Mouse (Mus musculus): Measurements from ENCODE around the gene Sept9.

Gene Sept9

GRCm38 (mm10) chr11:117199282-117200175 is at the start of gene Sept9:
Gene Sept9, plus strand, starts transcription at chr11:117199661.
- peak; percentile 50 to 58 for DNase-seq

DNA sequence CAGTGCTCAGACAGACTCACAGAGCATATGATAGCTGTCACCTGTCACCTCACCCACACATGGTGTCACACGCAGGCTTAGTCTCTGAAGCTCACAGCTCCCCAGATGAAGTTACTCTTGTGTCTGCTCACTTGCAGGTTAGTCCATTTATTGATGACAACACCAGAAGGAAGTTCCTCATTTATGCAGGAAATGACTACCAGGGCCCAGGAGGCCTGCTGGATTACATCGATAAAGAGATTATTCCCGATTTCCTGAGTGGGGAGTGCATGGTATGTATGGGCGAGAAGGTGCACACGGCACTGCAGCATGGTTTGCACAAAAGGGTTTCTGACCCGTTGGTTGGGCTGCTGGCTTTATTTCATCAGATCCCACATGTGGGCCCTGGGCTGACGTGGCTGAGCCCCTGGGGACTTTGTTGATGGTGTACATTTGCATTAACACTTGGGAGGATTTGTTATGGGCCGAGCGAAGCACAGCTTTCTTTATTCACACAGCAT is 48.9 kb upstream of the Sept9 start:
- no peak for DNase-seq

GRCm38 (mm10) chr11:117151461-117151860 is 48.0 kb upstream of the Sept9 start:
- DNase-seq: no peak

- DNase-seq: no peak
Observed at GRCm38 (mm10) chr11:117152541-117152940, 46.9 kb upstream of the Sept9 start.

- no peak for DNase-seq
Observed at GRCm38 (mm10) chr11:117153553-117153952, 45.9 kb upstream of the Sept9 start.

DNA sequence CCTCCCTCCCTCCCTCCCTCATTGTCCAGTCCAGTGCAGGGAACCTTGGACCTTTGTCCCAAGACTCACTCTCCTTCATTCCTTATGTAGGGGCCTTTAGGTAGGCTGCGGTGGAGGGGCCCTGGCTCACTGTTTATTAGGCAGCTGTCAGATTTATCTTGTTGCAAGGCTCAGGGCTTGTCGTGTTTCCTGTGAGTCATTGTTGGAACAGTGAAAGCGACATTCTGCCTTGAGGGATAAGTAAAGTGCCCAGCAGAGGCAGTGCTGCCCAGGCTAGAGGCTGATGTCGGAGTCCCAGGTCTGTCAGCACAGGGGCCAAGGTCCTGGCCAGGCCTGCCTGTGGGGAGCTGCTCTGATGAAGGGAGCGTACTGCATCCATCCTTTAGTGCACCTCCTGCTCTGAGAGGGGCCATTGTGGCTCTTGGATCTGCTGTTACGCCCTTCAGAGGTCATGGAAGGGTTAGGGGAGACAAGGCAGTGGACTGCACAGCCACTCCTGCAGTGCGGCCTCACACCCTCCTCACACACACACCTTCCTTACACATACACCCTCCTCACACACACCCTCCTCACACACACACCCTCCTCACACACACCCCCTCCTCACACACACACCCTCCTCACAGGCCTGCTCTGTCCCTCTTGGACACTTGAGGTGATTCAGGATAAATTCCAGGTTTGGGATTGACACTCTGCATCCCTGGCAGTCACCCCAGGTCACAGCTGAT is 45.2 kb upstream of the Sept9 start:
- DNase-seq: peak in 1 of 2 experiments; percentile 27

- peak; percentile 31 to 40 for DNase-seq
Observed at GRCm38 (mm10) chr11:117156725-117157124, 42.7 kb upstream of the Sept9 start.

DNA sequence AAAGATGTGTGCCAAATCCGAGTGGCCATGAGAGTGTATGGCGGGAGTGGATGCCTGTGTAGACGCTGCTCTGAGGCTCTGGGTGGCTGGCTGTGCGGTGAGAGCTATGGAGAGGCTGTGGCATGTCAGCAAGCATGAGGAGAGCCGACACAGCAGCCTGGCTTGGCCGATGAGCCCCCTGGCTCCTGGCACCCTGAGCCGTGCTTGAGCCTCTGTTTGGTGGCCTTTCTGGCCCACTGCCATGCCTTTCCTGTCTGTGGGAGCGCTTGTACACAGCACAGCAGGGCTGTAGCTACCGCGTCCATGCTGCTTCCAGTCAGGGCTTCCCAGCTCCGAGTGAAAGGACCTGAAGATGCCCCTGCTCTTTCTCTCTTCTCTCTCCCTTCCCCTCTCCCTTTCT is 41.1 kb upstream of the Sept9 start:
- no peak for DNase-seq

- no peak for DNase-seq
Observed at GRCm38 (mm10) chr11:117159257-117159945, 40.1 kb upstream of the Sept9 start.

- no peak for DNase-seq
Observed at GRCm38 (mm10) chr11:117159946-117160307, 39.5 kb upstream of the Sept9 start.

DNA sequence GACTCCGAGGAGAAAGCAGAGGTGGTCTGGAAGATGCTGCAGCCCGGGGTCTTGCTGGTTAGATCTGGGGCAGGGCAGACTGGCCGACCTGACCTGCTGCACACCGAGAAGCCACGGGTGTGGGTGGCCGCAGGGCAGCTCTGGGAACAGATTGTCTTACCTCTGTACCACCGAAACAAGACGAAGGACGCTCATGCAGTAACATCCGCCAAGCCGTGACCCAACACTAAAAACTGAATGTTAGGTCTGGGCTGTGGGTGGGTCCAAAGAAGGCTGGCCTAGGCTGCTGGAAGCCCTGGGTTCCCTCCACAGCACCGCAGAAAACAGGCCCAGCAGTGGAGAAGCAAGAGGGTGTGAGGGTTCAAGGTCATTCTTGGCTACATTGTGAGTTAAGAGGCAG is 38.7 kb upstream of the Sept9 start:
- no peak for DNase-seq

GRCm38 (mm10) chr11:117161574-117161973 is 37.9 kb upstream of the Sept9 start:
- no peak for DNase-seq

GRCm38 (mm10) chr11:117163098-117163497 is 36.4 kb upstream of the Sept9 start:
- DNase-seq: no peak

DNA sequence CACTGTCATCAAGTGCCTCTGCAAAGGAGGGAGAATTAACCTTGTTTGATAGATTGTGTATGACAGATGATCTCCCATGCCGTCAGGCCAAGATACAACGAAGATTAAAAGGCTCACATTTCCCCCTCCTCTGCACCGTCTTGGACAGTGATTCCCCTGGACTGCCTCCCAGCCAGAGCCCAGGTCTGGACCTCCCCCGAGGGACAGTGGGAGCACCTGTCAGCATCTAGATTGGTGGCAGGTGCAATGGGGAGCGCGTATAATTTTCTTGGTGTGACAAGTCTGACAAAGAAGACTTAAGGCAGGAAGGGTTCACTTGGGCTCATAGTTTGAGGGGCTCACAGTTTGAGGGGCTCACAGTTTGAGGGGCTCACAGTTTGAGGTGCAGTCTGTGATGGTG is 35.7 kb upstream of the Sept9 start:
- no peak for DNase-seq

GRCm38 (mm10) chr11:117168278-117169087 is 31.0 kb upstream of the Sept9 start:
- no peak for DNase-seq

DNA sequence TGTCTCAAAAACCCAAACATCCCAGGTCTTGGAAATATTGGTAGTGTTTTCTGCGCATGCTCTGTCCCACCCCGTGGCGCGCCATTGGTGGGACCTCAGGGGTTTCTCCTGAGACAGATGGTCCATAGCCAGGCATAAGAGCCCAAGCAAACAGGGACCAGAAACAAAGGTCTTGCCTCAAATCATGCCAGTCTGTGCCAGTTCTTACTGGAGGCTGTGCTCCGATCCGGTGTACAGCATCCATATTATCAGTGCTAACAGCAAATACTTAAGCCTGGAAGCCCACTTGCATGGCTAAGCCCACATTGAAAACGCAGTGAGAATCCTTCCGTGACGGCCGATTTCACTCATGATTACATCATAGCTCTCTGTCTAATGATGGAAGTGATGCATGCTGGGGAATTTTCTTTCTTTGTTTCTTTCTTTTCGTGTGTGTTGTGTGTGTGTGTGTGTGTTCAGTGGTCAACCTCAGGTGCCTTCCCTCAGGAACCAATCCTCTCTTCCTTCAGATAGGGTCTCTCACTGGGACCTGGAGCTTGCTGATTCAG is 30.3 kb upstream of the Sept9 start:
- no peak for DNase-seq

DNA sequence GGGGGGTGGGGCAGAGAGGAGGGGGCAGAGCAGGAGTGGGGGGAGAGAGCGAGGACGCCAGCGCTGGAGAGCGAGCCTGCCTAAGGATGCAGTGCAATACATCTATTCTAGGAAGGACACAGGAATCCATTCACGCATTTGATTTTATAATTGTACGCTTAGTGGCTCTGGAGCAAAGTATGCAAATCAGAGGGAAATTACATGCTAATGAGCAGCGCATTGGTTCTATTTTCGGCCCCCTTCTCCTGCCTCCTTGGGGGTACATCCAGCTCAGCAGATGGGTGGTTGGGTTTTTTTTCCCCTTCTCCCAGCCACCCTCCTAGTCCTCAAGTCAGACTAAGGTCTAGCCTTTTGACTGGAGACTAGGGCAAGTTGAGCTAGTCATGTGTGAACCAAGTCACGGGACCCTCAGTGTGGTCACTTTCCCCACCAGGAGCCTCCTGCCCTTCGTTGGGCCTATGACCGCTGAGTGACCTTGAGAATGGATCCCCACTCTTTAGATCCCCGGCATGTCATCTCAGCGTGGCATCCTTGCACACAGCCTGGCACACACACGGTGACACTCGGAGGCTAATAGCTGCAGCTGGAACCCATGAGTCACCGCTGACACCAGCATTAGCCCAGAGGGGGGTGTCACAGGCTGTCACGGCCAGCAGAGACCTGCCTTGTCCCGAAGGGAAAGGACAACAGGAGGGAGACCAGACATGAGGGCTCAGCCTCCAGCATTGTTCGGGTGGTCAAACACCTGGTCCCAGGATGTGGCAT is 29.5 kb upstream of the Sept9 start:
- DNase-seq: no peak

DNA sequence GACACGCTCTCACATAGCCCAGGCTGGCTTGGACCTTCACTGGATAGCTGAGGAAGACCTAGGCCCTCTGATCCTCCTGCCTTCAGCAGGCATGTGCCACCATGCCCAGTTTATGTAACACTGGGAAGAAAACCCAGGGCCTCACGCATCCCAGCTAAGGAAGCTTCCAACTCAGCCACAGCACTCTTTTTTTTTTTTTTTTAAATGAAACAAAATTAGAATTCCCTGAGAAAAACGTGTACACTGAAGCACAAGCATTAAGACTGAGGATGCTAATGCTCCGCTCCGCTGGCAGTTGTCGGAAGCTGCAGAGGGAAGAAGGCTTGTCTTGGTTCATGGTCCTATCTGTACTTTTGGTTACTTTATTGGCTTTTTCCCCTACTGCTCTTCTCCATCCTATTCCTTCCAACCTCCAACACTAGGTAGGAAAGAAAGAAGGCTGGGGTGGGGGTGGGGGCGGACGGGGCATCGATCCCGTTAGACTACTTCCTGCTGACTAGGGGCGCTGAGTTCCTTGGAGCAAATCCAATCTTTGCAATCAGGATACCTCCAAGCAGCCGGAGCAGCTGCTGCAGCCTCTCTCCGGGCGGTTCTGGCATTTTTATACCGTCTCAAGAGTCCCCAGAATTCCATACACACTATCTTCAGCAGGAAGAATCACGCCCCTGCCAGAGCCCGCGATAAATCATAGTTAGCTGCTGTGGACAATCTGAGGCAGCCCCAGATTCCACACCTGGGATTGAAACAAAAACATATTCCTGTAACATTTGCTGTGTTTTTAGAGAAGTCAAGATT is 25.2 kb upstream of the Sept9 start:
- peak in 1 of 2 experiments; percentile 22 for DNase-seq

DNA sequence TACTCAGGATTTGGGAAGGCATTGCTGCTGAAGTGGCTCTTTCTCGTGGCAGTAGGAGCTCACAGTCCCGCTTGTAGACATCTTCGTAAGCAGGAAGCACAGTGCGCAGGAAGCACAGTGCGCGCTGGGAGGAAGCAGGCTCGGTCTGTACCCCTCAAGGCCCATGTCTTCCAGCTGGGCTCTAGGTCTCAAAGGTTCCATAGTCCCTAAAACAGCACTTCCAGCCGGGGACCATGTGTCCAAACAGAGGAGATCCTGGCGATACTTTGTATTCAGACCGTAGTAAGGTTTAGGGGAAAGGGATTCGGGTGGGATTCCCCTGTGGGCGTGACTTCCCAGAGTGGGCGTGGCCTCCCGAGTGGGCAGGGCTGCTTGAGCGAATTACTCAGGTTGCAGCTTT is 24.5 kb upstream of the Sept9 start:
- peak in 1 of 2 experiments; percentile 13 for DNase-seq

- DNase-seq: no peak
Observed at GRCm38 (mm10) chr11:117175472-117175871, 24.0 kb upstream of the Sept9 start.
